Mouse (Mus musculus) heart, embryonic 15.5 days (tissue): Measurements from ENCODE around the gene Gm6096. TPM values are rescaled to one million over a fixed set of nuclear protein-coding genes. Genes with fewer than 3 reads are reported as not detected.

ENCODE experiments used
- ATAC-seq: fragments of 200-750 bp; cut with Nextera tagmentation; replicated peaks from 2 replicates; pipeline ENCODE4 v1.8.0; 2017; ENCODE audit warnings: low read depth, moderate TSS enrichment; ENCODE audit not compliant: insufficient number of reproducible peaks, insufficient read depth, low FRiP score
- H3K27ac ChIP-seq: fragments of 300-500 bp; sonication (generic); 2 replicates; pipeline ENCODE4 v1.5.1; 2015; ENCODE audit warnings: mild to moderate bottlenecking, inconsistent platforms
- H3K27me3 ChIP-seq: fragments of 300-500 bp; sonication (generic); 2 replicates; pipeline ENCODE4 v1.6.1; 2015; ENCODE audit warnings: inconsistent platforms
- H3K36me3 ChIP-seq: fragments of 300-500 bp; sonication (generic); 2 replicates; pipeline ENCODE4 v1.6.1; 2015; ENCODE audit warnings: mild to moderate bottlenecking, inconsistent platforms
- H3K4me1 ChIP-seq: fragments of 300-500 bp; sonication (generic); replicated peaks from 2 replicates; pipeline ENCODE4 v1.6.1; 2015; ENCODE audit warnings: inconsistent platforms
- H3K4me2 ChIP-seq: fragments of 300-500 bp; sonication (generic); 2 replicates; pipeline ENCODE4 v1.6.1; 2015; ENCODE audit warnings: inconsistent platforms, mild to moderate bottlenecking, moderate library complexity
- H3K4me3 ChIP-seq: fragments of 300-500 bp; sonication (generic); 2 replicates; pipeline ENCODE4 v1.5.1; 2015; ENCODE audit warnings: mild to moderate bottlenecking, inconsistent platforms
- H3K9ac ChIP-seq: fragments of 300-500 bp; sonication (generic); 2 replicates; pipeline ENCODE4 v1.6.1; 2015; ENCODE audit warnings: mild to moderate bottlenecking, inconsistent platforms
- H3K9me3 ChIP-seq: fragments of 300-500 bp; sonication (generic); replicated peaks from 2 replicates; pipeline ENCODE4 v1.6.1; 2016; ENCODE audit warnings: inconsistent platforms
- WGBS: fragments of 180-500 bp; shearing (Covaris S2); methylation state at CpG from one replicate; pipeline ENCODE4 v1.1.7; 2015; ENCODE audit warnings: mixed read lengths; 5-methylcytosine and 5-hydroxymethylcytosine counted together
- polyA plus RNA-seq: library from polyadenylated mRNA; unstranded; fragments of >200 nt; fragmentation: Nextera tagmentation; extraction: Ambion mirVana; gene quantifications from 2 replicates; pipeline ENCODE4 v1.2.1, GENCODE M21; 2015

Gm6096 gene
- polyA plus RNA-seq, 1 experiment from 2014 or later, result 0.31 TPM

DNA sequence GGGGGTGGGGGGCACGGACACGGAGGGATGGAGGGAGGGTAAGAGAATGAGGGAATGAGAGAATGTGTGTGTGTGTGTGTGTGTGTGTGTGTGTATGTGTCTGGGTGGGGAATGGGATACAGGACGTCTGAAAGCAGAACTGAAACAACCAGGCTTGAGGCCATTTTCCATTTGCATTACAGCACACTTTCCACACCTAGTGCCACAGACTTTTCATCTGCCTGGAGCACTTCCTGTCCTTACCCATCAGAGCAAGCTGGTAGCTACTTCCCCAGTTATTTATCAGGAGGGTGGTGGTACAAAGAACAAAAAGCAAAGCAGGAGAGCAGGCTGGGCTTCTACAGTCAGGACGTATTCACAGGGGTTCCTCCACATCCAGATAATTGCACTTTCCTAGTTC, 21.6 kb downstream of the Gm6096 start:
- Histone ChIP-seq H3K9me3 (no peaks in the 10 kb centered on the region), H3K36me3 (no peaks in the 10 kb centered on the region), H3K27me3 (no peaks in the 10 kb centered on the region), H3K4me2 (no peak overlapping the region), H3K9ac (no peak overlapping the region), H3K4me1 (peaks cover 34% of the 10 kb centered on the region), H3K27ac (no peak overlapping the region), H3K4me3 (no peak overlapping the region)
- 66% methylated on average over 4 of the region's 4 CpGs for WGBS
- no peak for ATAC-seq

- Histone ChIP-seq H3K9ac (no peak overlapping the region), H3K4me3 (no peak overlapping the region), H3K4me2 (no peak overlapping the region), H3K9me3 (no peaks in the 10 kb centered on the region), H3K27me3 (no peaks in the 10 kb centered on the region), H3K4me1 (0 out of 2 replicates have a peak, but pooled peaks cover 5% of the 10 kb centered on the region), H3K27ac (no peak overlapping the region), H3K36me3 (no peaks in the 10 kb centered on the region; the same call in 1 of the 2 replicates)
- WGBS, result 89% methylated on average over 3 of the region's 3 CpGs
- ATAC-seq, result no peak
Measured at GRCm38 (mm10) chr7:34276066-34276465, 25.2 kb downstream of the Gm6096 start.

GRCm38 (mm10) chr7:34277656-34278055, 26.8 kb downstream of the Gm6096 start:
- ATAC-seq, result no peak
- Histone ChIP-seq H3K4me1 (0 out of 2 replicates have a peak, but pooled peaks cover 2% of the 10 kb centered on the region), H3K9ac (no peak overlapping the region), H3K4me2 (no peak overlapping the region), H3K4me3 (no peak overlapping the region), H3K9me3 (no peaks in the 10 kb centered on the region), H3K27me3 (no peaks in the 10 kb centered on the region), H3K36me3 (no peaks in the 10 kb centered on the region; the same call in 1 of the 2 replicates), H3K27ac (no peak overlapping the region)
- 91% methylated on average over 2 of the region's 2 CpGs for WGBS

DNA sequence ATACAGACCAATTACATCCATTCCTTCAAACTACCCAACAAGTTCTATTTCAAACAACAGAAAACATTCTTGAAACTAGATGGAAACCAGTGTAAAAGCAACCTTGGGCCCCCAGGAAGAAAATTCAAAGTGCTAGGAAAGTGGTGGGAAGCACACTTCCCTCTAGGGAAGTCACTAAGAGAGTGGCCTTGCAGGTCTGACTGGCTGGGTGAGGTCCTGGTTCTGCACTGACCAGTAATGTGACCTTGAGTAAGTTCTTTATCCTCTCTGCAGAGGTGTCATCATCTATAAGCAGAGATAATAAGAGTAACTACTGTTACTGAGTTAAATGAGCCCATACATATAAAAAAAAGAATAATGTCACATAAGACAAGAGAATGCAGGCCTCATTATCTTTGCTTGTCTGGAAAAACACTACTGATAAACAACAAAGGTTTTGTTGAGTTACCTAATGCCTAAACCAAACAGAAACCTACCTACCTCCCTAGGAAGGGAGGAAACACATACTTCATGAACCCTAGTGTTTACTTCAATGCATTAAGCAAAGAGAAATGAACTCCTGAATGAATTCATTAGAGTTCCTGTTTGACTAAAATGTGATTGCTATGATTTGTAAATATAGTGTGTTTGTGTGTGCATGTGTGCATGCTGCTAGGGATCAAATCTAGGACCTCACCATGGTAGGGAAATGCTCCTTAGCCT, 39.8 kb downstream of the Gm6096 start:
- Histone ChIP-seq H3K9me3 (no peaks in the 10 kb centered on the region), H3K4me1 (0 out of 2 replicates have a peak, but pooled peaks cover 4% of the 10 kb centered on the region), H3K27ac (peak overlapping the region; percentile 65), H3K9ac (no peak overlapping the region), H3K27me3 (no peaks in the 10 kb centered on the region), H3K4me3 (no peak overlapping the region), H3K36me3 (peaks cover 2% of the 10 kb centered on the region; the same call in 1 of the 2 replicates), H3K4me2 (no peak overlapping the region)
- ATAC-seq, result no peak

DNA sequence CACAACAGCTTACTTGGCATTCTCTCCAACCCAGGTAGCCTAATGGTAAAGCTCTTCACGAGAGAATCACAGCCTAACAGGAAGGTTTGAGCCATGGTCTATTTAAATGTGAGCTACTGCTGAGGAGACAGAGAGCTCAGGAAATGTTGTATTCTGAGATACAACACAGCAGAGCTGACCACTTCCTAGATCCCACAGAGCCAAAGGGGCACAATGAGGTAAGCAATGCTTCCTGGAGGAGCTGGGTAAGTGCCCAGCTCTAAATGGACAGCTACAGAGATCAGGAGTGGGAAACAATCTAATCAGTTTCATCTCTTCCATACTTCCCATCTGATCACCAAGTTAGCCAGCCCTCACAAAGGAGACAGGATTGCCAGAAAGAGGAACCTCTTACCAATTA, 40.4 kb downstream of the Gm6096 start:
- Histone ChIP-seq H3K4me3 (no peak overlapping the region), H3K4me1 (0 out of 2 replicates have a peak, but pooled peaks cover 4% of the 10 kb centered on the region), H3K9me3 (no peaks in the 10 kb centered on the region), H3K36me3 (no peaks in the 10 kb centered on the region), H3K27ac (peak overlapping the region; percentile 65), H3K9ac (no peak overlapping the region), H3K27me3 (no peaks in the 10 kb centered on the region), H3K4me2 (no peak overlapping the region)
- WGBS, result 58% methylated on average over 1 of the region's 1 CpGs
- ATAC-seq, result no peak

DNA sequence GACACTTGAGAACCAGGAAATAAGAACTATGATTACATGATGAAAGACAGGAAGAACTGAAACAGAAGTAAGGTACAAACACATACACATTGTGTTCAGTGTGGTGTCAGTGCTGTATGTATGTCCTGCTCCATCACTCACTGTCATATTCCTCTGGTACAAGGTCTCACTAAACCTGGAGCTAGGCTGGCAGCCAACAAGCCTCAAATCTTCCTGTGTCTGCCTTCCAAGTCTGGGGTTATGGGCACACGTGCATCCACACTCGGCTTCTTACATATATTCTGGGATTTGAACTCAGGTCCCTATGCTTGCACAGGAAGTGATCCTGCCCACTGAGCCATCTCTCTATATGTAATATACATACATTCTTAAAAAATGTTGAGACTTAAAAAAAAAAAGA, 41.8 kb downstream of the Gm6096 start:
- Histone ChIP-seq H3K9ac (no peak overlapping the region), H3K4me2 (no peak overlapping the region), H3K4me1 (0 out of 2 replicates have a peak, but pooled peaks cover 7% of the 10 kb centered on the region), H3K9me3 (no peaks in the 10 kb centered on the region), H3K36me3 (no peaks in the 10 kb centered on the region), H3K27me3 (no peaks in the 10 kb centered on the region), H3K27ac (no peak overlapping the region), H3K4me3 (no peak overlapping the region)
- WGBS, result 67% methylated on average over 2 of the region's 2 CpGs
- no peak for ATAC-seq

- Histone ChIP-seq H3K4me2 (no peak overlapping the region), H3K9me3 (no peaks in the 10 kb centered on the region), H3K27ac (no peak overlapping the region), H3K4me3 (no peak overlapping the region), H3K4me1 (peaks cover 7% of the 10 kb centered on the region; the same call in 1 of the 2 replicates), H3K36me3 (no peaks in the 10 kb centered on the region), H3K9ac (no peak overlapping the region), H3K27me3 (no peaks in the 10 kb centered on the region)
- ATAC-seq, result no peak
- 80% methylated on average over 3 of the region's 3 CpGs for WGBS
Measured at GRCm38 (mm10) chr7:34296124-34296523, 45.3 kb downstream of the Gm6096 start.

DNA sequence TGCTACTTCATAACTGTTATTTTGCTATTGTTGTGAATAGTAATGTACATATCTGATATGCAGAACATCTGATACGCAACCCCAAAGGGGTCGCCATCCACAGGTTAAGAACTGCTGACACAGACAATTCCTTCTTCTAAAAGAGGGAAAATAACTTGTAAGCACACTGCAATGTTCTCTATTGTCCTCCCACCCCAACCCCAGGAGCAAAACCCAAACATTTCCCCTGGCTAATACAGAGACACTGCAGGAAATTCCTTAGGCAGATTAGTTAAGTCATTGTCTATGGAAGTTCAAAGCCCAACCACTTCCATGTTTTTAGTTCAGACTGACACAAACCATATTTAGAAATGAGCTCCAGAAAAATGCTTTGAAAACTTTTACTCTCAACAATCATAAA, 48.0 kb downstream of the Gm6096 start:
- H3K36me3 ChIP-seq, result 0 out of 2 replicates have a peak, but pooled peaks cover 2% of the 10 kb centered on the region
- H3K27me3 ChIP-seq, result no peaks in the 10 kb centered on the region
- peaks cover 20% of the 10 kb centered on the region for H3K4me1 ChIP-seq
- no peak overlapping the region for H3K4me2 ChIP-seq
- no peak for ATAC-seq
- peak overlapping the region; percentile 55; the same call in 1 of the 2 replicates for H3K27ac ChIP-seq
- H3K9me3 ChIP-seq, result no peaks in the 10 kb centered on the region
- 88% methylated on average over 2 of the region's 2 CpGs for WGBS
- H3K4me3 ChIP-seq, result no peak overlapping the region
- no peak overlapping the region for H3K9ac ChIP-seq

Other genes starting within 250 kb of the Gm6096 start
- not detected in 2 replicates for gene Scgb2b27, start 237.1 kb upstream of the Gm6096 start, polyA plus RNA-seq
- gene Scgb1b27, start 229.6 kb upstream of the Gm6096 start, polyA plus RNA-seq, result not detected in 2 replicates
- not detected in 2 replicates for gene Scgb1b30, start 155.6 kb upstream of the Gm6096 start, polyA plus RNA-seq
- gene Wtip, start 117.8 kb upstream of the Gm6096 start, polyA plus RNA-seq, result 4.3 and 6.5 TPM in 2 replicates
- gene Uba2, start 81.4 kb upstream of the Gm6096 start, polyA plus RNA-seq, result 89.0 and 108 TPM in 2 replicates
- gene Pdcd2l, start 54.4 kb upstream of the Gm6096 start, polyA plus RNA-seq, result 46.9 and 55.1 TPM in 2 replicates
- 660 and 727 TPM in 2 replicates for gene Gpi1, start 20.7 kb upstream of the Gm6096 start, polyA plus RNA-seq
- gene 4931406P16Rik, start 62.5 kb downstream of the Gm6096 start, polyA plus RNA-seq, result 28.2 and 32.5 TPM in 2 replicates
- 57.1 and 63.1 TPM in 2 replicates for gene Lsm14a, start 142.3 kb downstream of the Gm6096 start, polyA plus RNA-seq